Mouse (Mus musculus) right cerebral cortex, adult 18-20 months (tissue): Measurements from ENCODE around the gene Kiss1r.
A peak's percentile ranks its signal among the peaks of the same experiment; 100 is the strongest.

Experiments
- DNase-seq: peaks from one replicate; pipeline ENCODE4 v3.0.0; 2022; ENCODE audit warnings: mixed read lengths

Kiss1r gene

DNA sequence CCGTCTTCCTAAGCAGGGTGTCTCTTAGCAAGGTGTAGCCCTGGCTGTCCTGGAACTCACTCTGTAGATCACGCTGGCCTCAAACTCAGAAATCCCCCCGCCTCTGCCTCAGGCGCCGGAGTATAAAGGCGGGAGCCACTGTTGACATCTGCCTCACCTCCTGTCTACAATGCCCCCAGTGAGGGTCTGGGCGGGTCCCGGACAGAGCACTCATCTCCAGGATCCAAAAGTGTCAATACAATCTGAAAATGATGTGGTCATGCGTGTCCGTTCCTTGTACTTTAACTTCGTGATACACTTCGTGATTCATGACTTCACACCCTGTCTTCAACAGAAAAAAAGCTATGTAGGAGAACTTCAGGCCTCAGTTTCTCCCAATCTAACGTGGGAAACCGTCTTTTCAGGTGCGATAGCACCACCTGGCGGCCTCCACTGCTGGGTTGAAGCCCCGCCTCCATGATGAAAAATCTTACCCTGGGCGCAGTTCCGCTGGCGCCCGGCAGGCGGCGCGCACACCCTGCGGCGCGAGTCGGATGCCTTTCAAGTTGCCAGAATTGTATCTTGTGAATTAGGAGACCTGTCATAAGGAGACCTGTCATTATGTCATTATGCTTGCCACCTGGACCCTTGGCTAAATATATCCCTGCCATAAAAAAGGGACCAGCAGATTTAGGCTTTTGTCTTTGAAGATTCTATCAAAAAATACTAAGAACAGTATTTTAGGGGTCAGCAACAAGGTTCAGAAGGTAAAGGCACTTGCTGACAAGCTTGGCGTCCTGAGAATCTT lies 8.4 kb downstream of the Kiss1r start:
- peak; percentile 91 for DNase-seq

DNA sequence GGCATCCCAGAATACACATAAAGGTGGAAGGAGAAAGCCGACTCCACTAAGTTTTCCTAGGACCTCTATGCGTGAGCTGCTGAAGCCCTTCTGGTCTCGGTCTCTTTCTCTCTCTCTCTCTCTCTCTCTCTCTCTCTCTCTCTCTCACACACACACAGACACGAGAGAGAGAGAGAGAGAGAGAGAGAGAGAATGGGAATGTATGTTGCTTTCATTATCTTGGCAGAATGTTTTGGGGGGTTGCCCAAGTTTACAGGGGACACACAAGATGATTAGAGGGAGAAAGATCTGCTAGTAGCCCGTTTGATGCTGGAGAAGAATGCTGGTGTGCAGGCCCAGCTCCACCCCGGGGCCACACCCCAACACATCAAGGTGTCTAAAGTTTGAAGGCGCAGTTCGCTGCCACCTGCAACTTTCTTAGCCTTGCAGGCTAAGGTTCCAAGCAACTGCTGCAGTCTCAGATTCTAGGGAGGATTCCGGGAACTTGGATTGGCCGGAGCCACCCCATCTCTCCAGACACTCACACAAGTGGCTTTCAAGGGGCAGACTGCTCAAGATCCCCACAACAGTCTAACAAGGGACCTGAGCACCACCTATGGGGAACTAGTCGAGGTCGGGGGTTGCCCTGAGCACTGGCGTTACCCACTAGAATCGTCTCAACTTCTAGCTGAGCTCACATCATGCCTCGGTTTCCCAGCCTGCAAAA lies 9.2 kb downstream of the Kiss1r start:
- no peak for DNase-seq

DNA sequence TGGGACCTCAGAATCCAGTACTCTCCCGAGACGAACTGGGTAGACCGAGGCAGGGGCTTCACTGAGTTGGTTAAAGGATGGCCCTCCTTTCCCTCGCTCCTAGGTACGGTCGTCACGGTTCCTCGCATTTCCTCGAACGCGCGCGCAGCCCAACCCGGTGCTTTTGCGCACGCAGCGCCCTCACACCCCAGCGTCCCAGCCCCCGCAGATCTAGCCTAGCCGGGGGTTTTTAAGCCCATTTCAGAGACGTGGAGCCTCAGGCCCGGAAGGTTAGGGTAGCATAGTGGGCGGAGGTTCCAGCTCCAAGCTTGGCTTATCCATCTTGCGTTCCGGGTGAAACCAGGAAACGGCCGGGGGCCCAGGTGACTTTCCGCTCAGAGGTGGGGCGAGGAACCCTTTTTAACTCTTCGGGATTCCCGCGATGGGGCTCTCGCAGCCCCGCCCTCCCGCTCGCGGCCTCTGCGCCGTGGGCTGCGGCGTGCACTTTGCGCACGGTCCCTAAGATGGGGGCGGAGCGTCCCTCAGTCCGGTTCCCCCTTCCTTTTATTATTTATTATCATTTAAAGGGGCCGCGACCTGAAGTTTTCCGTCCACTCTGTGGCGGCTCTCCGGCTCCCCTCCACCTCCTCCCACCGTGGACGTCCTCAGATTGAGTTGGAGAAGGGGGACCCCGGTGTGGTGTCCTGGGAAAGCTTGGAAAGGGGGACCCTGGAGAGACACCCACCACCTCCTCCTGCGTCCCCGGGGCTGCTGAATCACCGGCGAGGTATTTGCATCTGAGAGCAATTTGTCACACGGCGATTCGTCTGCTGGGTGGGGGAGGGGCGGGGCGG lies 9.9 kb downstream of the Kiss1r start, which contains the start of gene Arid3a:
TSS of gene Arid3a (plus strand) at position 553 of the 833 bp plus-strand sequence.
- DNase-seq: peak; percentile 91

DNA sequence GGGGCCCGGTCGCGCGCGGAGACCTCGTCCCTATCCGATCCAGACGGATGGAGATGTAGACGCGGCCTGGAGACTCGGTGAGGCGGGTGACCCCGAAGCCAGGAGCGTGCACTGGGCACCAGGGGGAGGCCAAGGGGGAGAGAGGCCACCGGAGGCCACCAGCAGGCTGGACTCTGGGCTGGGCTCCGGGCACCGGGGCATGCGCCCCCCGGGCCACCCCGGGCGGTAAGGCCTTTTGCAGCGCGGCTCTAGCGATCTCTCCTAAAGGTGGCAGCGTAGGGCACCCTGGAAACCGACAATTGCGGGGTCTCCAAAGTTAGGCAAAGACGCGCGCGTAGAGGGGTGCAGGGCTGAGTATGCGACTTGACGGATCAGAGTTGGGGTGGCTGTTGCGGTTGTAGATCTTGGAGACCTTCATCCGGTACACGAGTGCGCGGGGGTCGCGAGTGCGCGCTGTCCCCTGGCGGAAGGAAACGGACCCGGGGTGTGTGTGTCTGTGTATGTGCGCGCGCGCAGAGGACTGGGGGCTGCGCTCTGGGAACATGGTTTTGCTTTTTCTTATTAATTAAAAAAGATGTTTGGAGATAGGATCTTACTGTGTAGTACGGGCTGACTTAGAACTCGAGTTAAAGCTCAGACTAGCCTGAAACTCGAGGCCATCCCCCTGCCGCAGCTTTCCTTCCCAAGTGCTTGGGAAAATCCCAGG lies 10.7 kb downstream of the Kiss1r start:
- peak; percentile 57 for DNase-seq

DNA sequence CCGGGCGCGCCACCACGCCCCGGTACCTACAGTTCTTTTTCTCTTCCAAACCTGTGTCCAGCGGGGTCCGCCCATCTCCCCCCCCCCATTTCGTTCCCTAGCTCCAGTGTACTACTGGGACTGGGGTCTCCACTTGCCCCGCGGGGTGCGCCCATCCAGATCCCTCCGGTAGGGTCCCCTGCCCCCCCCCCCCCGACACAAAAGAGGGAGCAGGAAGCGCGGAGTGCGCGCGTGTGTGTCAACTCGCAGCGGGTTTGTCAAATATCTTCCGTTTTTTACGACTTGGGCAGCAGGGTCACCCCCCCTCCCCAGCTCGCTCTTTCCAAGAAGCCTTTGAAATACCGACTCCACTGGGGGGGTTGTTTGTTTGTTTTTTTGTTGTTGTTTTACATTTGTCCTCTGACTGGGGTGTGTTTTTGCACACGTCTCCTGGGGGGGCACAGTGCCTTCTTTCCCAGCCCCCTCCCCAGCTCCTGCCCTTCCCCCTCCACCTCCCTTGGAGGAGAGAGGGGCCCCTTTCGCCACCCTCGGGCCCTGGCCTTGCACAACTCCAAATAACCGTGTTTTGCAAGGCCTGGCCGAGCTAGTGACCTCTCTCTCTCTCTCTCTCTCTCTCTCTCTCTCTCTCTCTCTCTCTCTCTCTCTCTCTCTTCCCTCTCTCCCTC lies 11.4 kb downstream of the Kiss1r start:
- no peak for DNase-seq

DNA sequence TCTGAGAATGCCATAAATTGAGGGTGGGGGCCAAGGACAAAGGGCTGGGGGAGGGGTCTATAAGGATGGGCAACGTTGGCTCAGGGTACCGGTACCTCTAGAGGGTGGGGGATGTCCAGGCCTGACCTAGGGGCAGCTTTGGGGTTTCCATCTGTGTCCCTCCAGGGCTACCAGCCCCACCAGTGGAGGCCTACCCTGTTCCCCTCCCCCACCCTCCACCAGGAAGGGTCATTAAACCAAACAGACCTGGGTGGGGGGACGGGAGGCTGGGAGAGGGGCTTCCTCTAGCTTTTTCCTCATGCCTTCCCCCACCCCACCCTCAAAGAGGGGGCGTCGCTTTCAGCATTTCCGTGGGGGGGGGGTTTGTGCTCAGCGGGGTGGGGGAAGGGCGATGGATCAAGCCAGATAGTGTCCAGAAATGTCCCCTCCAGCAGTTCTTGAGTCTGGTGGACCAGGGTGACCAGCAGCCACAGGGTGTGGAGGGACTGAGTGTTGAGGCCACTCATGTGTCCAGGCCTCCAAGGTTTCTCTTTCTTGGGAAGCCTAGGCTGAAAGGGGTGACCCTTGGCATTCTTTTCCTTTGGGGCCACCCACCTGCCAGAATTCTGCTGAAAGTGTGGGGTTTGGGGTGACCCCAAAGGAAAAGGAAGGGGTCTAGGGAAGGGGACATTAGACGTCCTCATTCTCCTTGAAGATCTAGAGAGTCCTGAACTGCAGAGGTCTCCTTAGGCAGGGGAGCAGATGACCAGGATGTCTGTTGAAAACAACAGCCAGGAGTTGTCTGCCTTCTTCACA lies 12.3 kb downstream of the Kiss1r start:
- no peak for DNase-seq

DNA sequence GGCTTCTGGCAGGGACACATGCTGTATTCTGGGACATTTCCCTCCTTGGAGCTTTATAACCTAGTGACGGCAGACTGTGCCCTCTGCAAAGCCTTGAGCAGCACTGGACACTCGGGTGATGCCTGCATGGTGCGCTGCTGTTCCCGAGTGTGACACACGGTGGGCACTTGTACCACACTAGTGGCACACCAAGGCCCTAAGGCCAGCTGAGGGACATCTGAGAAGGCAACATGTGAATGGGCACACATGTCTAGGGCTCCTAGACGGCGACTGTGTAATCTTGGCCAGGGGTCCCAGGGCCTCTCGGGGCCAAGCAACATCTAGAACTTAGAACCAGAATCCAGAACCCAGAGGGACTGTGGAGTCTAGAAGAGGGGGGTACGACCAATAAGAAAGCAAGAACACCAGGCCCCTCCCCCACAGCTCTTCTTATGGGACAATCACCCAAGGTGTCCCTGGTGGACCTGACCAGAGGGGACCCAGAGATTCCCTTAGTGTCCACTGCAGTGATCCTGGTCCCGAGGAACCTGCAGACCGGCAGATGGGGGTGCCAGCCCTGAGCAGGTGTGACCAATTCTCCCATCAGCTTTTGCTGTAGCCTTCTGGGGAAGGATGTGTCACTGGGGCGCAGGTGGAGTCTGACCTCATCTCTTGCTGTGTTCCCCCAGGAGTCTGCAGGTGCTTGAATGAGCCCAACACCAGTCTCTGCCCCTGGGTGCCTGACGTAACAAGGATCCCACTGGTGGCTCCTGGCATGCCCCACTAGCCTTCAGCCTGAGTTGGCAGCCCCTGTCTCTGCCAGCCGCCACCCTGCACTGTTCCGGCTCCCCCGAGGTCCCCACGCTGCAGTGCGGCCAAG lies 13.4 kb downstream of the Kiss1r start:
- no peak for DNase-seq

DNA sequence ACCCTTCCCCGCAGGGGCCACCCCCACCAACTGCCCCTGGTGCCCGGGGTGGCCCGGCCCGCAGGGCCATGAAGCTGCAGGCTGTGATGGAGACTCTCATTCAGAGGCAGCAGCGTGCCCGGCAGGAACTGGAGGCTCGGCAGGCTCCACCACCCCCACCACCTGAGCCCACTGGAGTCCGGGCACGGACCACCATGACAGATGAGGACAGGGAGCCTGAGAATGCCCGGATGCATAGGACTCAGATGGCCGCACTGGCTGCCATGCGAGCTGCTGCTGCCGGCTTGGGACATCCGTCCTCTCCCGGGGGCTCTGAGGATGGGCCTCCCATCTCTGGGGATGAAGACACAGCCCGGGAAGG lies 14.0 kb downstream of the Kiss1r start:
- no peak for DNase-seq

DNA sequence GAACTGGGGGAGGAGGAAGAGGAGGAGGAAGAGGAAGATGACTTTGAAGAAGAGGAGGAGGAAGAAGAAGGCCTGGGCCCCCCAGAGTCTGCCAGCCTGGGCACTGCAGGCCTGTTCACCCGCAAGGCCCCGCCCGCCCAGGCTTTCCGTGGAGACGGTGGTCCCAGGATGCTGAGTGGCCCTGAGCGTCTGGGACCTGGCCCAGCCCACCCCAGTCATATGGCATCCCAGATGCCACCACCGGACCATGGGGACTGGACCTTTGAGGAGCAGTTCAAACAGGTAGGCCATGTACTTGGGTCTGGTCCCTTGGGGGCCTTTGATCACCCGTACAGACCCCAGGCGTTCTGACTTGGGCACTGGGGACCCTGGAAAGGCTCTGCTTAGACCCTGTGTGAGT lies 15.0 kb downstream of the Kiss1r start:
- DNase-seq: no peak

DNA sequence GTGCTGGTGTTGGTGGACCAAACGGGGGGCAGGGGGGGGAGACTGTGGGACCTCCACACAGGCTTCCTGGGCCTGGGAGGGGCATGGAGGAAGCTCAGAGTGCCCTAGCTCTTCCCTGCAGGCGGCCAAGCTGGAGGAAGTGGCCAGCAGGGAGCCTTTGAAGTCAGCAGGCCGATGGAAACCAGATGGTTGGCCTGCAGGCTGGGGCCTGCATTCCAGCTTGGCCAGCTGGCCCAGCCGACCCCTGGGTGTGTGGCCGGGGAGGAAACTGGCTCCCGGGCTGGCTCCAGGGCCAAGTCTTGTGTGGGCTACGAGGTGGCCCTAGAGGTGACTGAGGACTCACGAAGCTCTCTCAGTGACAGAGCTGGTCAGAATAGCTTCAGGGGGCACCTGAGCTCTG lies 16.0 kb downstream of the Kiss1r start:
- DNase-seq: peak; percentile 46

DNA sequence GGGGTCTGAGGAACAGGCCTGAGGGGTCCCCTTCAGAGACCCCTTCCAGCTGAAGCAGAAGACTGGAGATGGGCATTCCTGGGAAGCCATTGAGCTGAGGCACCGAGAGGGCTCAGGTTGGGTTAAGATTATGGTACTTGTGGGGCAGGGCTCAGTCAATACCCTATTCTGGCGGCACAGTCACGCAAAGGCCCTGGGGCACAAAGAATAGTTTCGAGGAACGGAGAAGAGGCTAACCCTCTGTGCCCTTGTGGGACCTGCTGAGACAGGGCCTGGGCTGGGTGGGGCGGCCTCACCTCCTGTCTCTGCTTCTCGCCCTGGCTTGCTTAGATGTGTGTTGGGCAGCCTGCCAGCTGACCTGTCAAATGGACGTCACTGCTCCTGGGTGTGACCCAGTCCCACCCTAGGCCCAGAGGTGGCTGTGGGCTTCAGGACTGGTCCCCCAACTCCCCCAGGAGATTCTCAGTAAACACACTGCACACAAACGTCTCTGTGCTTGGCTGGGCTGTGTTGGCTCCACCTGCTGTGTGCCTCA lies 16.4 kb downstream of the Kiss1r start:
- no peak for DNase-seq

DNA sequence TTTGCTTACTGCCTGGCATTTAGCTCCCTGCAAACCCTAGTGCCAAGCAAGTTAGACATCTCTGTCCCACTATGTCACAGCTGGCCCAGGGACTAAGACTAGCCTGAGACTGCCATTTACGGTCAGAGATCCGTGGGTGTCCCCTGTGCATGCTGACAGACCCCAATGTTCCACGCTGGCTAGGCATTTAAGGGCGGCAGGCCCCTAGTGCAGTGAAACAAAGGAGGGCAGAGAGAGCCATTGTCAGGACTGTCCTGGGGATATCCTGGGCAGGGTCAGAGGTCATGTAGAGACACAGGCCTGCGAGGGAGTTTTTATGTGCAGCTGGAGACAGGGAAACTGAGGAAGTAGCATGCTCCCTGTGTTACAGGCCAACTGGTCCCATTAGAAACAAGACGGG lies 17.1 kb downstream of the Kiss1r start:
- no peak for DNase-seq

DNA sequence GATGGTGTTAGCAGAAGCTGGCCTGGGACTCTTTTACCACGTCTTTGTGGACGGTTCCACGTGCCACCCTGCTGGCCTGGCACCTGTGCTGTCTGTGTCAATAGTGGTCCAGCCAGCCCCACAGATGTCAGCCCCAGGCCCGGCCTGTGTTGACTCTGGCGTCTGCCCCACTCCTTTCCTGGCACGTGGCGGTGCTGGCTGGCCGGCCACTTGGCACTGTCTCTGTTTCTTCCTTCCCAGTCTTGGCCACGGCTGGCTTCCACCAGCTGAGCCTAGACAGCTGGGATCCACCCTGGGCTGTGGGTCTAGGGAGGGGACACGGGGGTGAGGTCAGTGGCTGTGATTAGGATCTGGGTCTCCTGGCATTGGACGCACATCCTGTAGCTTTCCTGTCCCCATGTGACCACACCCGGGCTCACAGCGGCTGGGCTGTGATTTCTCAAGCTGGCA lies 17.5 kb downstream of the Kiss1r start:
- DNase-seq: peak; percentile 72

DNA sequence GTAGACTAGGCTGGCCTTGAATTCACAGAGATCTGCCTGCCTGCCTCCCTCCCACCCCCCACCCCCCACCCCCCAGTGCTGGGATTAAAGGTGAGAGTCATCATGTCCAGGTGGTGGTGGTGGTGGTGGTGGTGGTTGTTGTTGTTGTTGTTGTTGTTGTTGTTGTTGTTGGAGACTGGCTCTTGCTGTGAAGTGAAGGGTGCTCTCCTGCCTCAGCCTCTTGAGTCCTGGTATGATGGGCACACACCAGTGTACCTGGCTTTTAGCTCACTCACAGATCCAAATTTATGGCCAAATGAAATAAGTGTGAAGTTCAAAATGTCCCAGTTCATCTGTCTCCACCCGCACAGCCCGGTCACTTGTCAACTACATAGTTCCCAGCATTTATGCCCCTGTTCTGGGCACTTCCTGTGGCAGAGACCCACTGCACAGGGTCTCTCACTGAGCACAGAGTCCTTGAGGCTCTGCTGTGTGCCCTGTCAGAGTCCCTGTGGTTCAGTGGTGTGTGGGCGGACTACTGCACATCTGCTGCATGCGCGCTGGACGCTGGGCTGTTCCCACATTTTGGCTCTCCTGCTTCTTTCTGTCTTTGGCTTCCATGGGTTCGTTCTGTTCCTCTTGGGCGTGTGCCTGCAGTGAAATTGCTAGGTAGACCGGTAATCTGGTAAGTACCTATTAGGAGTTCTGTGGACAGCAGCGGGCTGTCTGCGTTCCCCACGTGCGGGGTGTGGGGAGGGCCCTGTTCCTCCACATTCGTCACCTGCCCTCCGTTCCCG lies 18.2 kb downstream of the Kiss1r start:
- DNase-seq: no peak

DNA sequence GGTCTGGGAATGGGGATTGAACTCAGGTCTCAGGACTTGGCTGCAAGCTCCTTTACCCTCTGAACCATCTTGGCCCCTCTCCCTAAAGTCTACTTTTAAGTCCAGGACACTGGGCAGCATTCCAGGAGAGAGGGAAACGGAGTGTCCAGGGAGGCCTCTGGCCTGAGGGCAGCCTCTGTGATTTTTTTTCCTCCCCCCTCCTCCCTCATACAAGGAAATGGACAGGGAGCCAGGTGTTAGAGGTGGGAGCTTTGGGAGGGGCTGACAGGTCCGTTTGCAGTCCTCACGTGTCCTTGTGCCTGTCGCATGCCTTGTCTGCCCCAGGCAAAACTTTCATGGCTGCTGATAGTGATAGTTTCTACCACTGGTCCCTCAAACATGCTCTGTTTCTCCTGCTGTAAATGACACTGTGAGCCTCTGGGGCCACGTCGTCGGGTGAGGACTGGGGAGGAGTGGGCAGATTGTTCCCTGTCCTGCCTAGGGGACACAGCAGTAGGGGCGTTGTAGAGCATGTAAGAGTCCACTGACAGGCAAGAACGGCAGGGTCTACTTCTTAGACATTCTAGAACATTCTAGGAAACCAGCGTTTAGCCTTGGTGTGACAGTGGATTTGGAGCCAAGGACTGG lies 19.6 kb downstream of the Kiss1r start:
- no peak for DNase-seq

DNA sequence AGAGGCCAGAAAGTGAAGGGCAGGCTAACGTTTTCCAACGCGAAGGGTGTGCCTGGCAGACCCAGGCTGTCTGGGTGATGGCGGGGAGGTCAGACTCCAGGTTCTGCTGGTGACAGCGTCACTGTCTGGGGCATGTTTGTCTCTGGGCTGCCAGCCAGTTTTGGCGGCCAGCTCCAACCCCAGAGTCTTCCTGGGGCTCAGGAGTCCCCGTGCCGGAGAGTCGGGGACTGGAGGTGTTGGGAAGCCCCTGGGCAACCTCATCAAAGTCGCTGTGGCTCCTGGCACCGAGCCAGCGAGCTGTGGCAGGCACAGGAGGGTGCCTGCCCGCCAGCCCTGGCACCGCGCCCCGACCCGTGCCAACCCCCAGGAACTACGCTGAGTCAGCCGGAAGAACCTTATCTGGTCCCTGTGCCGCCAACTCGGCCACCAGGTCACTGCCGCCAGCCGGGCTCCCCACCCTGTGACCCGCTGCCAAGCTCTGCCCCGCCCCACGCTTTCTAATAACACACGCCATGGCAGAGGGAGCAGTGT lies 20.2 kb downstream of the Kiss1r start:
- no peak for DNase-seq

DNA sequence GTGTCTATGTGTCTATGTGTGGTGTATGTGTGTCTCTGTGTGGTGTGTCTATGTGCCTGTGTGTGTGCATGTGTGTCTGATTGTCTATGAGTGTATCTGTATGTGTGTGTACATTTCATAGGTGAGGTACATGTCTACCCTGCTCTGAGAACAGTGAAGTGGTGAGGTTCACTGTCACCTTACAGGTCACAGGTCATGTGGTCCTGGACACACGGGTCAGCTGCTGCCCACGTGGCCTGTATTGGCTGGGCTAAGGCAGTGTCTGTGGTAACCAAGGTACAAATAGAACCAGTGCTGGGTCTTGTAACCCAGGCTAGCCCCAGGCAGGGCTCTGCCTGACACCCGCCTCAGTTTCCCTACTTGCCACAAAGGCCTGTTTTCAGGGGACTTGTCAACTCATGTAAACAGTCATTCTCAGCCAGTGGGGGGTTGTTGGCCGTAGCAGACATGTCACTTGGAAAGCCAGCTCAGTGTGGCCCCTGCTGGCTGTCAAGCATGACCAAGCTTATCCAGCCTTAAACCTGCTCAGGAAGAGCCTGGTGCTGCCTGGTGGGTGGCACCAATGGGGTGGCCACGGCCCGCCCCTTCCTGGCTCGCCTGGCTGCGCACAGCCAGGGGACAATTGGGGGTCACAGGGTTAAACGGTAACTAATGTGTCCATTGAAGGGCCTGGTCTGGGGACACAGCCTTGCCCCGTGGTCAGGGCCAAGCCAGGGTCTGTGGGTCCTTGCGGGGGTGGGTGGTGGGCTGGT lies 21.2 kb downstream of the Kiss1r start:
- DNase-seq: no peak

DNA sequence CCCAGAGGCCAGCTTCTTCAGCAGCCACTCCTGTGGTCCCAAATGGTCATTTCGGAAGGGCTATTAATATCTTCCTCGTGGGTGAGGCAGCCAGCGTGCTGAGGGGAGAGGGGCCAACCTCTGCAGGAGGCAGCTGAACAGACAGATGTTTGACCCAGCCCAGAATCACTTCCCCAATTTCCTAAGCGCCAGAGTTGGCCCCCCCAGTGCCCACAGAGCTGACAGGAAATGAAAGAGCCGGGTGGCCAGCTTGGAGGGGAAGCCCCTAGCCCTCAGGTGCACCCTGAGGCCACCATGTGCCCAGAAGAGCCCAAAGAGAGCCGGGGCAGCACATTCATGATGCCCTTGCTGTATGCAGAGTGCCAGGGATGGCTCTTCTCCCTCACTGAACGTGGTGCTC lies 24.0 kb downstream of the Kiss1r start:
- DNase-seq: no peak
